Comparison of ENCODE assay signal across 8 mouse cellular contexts in genomic region chr2:131530623-131531008, GRCm38 (mm10). TPM values are rescaled to one million over a fixed set of nuclear protein-coding genes. Genes with fewer than 3 reads are reported as not detected.
DNase-seq lines count a peak whose midpoint lies in the region; ATAC-seq and TF ChIP-seq lines count a peak whose summit lies in the region.

No protein-coding gene starts in this region.

- H3K4me1 ChIP-seq in kidney, adult 2 months (ENCODE audit: control insufficient read depth, insufficient read depth, low read length): no peaks in the 10 kb centered on the region
- H3K4me1 ChIP-seq in lung, embryonic 15.5 days: 0 out of 2 replicates have a peak, but pooled peaks cover 2% of the 10 kb centered on the region

- H3K9ac ChIP-seq in lung, embryonic 15.5 days: no peak overlapping the region

- peak; percentile 72 for TF ChIP-seq CTCF in kidney, adult 2 months (conservative IDR thresholded peaks at IDR 0.05; ENCODE audit: insufficient read depth, insufficient read length, low read depth, low read length)

- no peak overlapping the region for H3K27ac ChIP-seq in kidney, adult 2 months (ENCODE audit: insufficient read depth, low read depth, low read length)
- H3K27ac ChIP-seq in lung, embryonic 15.5 days: no peak overlapping the region

- no peaks in the 10 kb centered on the region for H3K9me3 ChIP-seq in lung, embryonic 15.5 days

- no peaks in the 10 kb centered on the region for H3K36me3 ChIP-seq in kidney, adult 2 months (ENCODE audit: control insufficient read depth, insufficient read depth, low read length)
- no peaks in the 10 kb centered on the region for H3K36me3 ChIP-seq in lung, embryonic 15.5 days

- no peak overlapping the region for H3K4me3 ChIP-seq in kidney, adult 2 months (ENCODE audit: insufficient read depth, low read depth, low read length)
- H3K4me3 ChIP-seq in lung, embryonic 15.5 days: no peak overlapping the region

- no peaks in the 10 kb centered on the region for H3K27me3 ChIP-seq in kidney, adult 2 months (replicated peaks; ENCODE audit: control insufficient read depth, insufficient read depth, low read length)
- H3K27me3 ChIP-seq in lung, embryonic 15.5 days: no peaks in the 10 kb centered on the region

- no peak for TF ChIP-seq POLR2A in kidney, adult 2 months (IDR thresholded peaks at IDR 0.05; ENCODE audit: low read depth, low read length)

- ATAC-seq in lung, embryonic 15.5 days (ENCODE audit: borderline replicate concordance, extremely low read depth, low FRiP score, low TSS enrichment): 0 out of 2 replicates have a peak, but pooled peaks have one; percentile 19
- ATAC-seq in neutrophil, adult 5-6 weeks (ENCODE audit: extremely low read depth, insufficient number of reproducible peaks, low FRiP score, poor library complexity, severe bottlenecking): peak; percentile 81

- H3K4me2 ChIP-seq in lung, embryonic 15.5 days: no peak overlapping the region

- DNase-seq in cerebellum, adult 11-12 months: peak; percentile 31
- DNase-seq in cerebellum, adult 11 months: no peak
- peak; percentile 50 for DNase-seq in urinary bladder, postnatal 14 days (ENCODE audit: low spot score)
- no peak for DNase-seq in urinary bladder, postnatal 4 days (ENCODE audit: low spot score in 2 of 2)
- DNase-seq in embryo, embryonic 11 days: peak; percentile 72
- DNase-seq in kidney, adult 2 months: peak; percentile 47

- 29% methylated on average over 9 of the region's 9 CpGs for WGBS in kidney, adult 2 months
- WGBS in lung, embryonic 15.5 days: 19% methylated on average over 9 of the region's 9 CpGs

RNA-seq across cellular contexts. Expression of gene Adra1d, which starts 31.5 kb away (rescaled TPM):
- polyA plus RNA-seq in kidney, adult 2 months (2012; rRNA removed): 2.7 and 3.4 TPM in 2 replicates
- polyA plus RNA-seq in lung, embryonic 15.5 days (2015; fragmentation: Nextera tagmentation; extraction: Ambion mirVana): 3.4 and 3.9 TPM in 2 replicates
- not detected in 2 replicates for total RNA-seq in neutrophil, adult 5-6 weeks (2017)

RNA-seq across cellular contexts. Expression of gene Smox, which starts 39.3 kb away (rescaled TPM):
- 12.5 and 14.9 TPM in 2 replicates for polyA plus RNA-seq in kidney, adult 2 months (2012; rRNA removed)
- 33.7 and 37.1 TPM in 2 replicates for polyA plus RNA-seq in lung, embryonic 15.5 days (2015; fragmentation: Nextera tagmentation; extraction: Ambion mirVana)
- 63.3 and 76.9 TPM in 2 replicates for total RNA-seq in neutrophil, adult 5-6 weeks (2017)

Comparison
In these comparisons a context has a peak if more than half of its experiments do, and no peak if none do; other contexts are left out.
1. DNase-seq: peak in cerebellum, adult 11-12 months (single experiment), urinary bladder, postnatal 14 days (single experiment), embryo, embryonic 11 days (single experiment) and kidney, adult 2 months (single experiment); none in cerebellum, adult 11 months (single experiment) and urinary bladder, postnatal 4 days (0 of 2).